Mouse (Mus musculus) liver, postnatal 0 days (tissue): ENCODE results near the gene 4931422A03Rik.
A peak's percentile ranks its signal among the peaks of the same experiment; 100 is the strongest.

Experiments used
- CTCF ChIP-seq: sonication (generic); IDR thresholded peaks from 2 replicates; pipeline ENCODE4 v1.5.1; 2016; ENCODE audit warnings: antibody characterized with exemption, low read depth
- EP300 ChIP-seq: IDR thresholded peaks from 2 replicates; pipeline ENCODE4 v1.6.1; 2016; ENCODE audit warnings: antibody characterized with exemption, low read depth, mild to moderate bottlenecking

DNA sequence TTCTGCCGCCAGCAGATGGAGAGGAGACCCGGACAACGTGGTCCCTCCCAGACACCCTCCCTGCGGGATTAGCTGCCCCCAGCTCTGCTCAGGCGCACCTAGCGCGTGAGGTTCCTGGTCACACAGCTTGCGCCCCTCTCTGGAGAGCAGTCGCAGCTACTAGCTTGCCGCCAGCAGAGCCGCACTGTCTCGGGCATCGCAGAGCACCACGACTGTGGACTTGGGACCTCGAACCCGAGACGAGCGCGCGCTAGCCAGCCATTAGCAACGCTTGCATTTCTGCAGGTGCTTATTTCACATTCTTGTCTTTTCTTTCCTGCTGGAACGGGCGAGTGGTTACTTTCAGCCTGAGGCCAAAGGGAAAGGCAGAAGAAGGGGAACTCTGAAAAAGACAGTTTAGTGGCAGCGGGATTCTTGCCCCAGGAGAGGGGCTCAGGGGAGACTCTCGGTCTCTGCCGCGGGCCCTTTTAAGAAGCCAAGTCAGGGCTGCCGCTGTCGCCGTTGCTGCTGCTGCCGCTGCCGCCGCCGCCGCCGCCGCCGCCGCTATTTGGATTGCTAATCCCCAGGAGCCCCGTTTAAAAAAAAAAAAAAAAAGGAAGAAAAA lies 58.6 kb downstream of the 4931422A03Rik start:
- TF ChIP-seq CTCF (peak; percentile 71), EP300 (no peak)
